ENCODE assay signal across 22 mouse cellular contexts in the genomic region with DNA sequence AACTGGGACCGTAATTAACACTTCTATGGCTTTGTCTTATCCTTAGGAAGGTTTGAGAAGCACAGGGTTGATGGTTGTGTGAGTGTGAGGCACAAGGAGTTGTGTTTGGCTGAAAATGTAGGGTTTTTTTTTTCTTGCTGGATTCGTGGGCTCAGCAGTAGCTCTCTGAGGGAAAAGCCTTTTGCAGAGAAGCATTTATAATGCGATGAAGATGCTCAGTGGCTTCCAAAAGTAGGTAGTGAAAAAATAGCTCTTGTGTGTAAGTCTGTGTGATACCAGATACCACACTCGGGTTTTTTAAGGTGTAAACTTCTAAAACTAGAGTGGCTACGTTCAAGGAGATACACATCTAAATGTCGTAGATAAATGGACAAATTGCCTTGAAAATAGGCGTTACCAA.
"Had no signal": no experiment of that assay in that cellular context is flagged by ENCODE, and none has a peak within 500 bp of the region (broad histone marks: within the 10 kb centered on the region; RNA-seq: fewer than 3 reads in every experiment).

No protein-coding gene starts in this region.

- H3K4me1 ChIP-seq: heart, embryonic 13.5 days; heart, embryonic 15.5 days; hindbrain, embryonic 12.5 days; limb, embryonic 12.5 days; liver, embryonic 13.5 days; liver, embryonic 15.5 days had no signal

- DNase-seq: gastrocnemius, adult 2 months; gastrocnemius, postnatal 10 days; gastrocnemius, postnatal 25 days; heart, adult 2 months; heart, postnatal 4 days; kidney, adult 18-20 months; kidney, adult 8-10 months; kidney, postnatal 10 days; kidney, postnatal 25 days; kidney, postnatal 4 days; liver; liver, embryonic 13.5 days had no signal

- H3K27ac ChIP-seq: gastrocnemius, adult 2 months; heart, adult 2 months; heart, embryonic 13.5 days; heart, embryonic 15.5 days; hindbrain, embryonic 10.5 days; hindbrain, embryonic 12.5 days; hindbrain, embryonic 14.5 days; intestine, embryonic 15.5 days; layer of hippocampus, adult 2 months; limb, embryonic 10.5 days; limb, embryonic 12.5 days; liver, embryonic 13.5 days; liver, embryonic 15.5 days had no signal

- H3K4me3 ChIP-seq: gastrocnemius, adult 2 months; heart, adult 2 months; heart, embryonic 13.5 days; heart, embryonic 15.5 days; hindbrain, embryonic 10.5 days; hindbrain, embryonic 12.5 days; intestine, embryonic 15.5 days; layer of hippocampus, adult 2 months; limb, embryonic 10.5 days; limb, embryonic 12.5 days; liver, embryonic 13.5 days; liver, embryonic 15.5 days had no signal
